ENCODE assay signal across 21 mouse cellular contexts in genomic region chr11:17665624-17666552, GRCm38 (mm10).
DNase-seq lines count a peak whose midpoint lies in the region; ATAC-seq and TF ChIP-seq lines count a peak whose summit lies in the region.
"Had no signal": no experiment of that assay in that cellular context is flagged by ENCODE, and none has a peak within 500 bp of the region (broad histone marks: within the 10 kb centered on the region; RNA-seq: fewer than 3 reads in every experiment).

No protein-coding gene starts in this region.

- peaks cover 15% of the 10 kb centered on the region for H3K27me3 ChIP-seq in limb, embryonic 13.5 days
- peaks cover 5% of the 10 kb centered on the region; the same call in 1 of the 2 replicates for H3K27me3 ChIP-seq in limb, embryonic 10.5 days (ENCODE audit: low read depth, poor library complexity, severe bottlenecking)
- H3K27me3 ChIP-seq in MEL (ENCODE audit: control insufficient read depth in 1 of 2, insufficient read depth in 2 of 2, low read length in 2 of 2) = no peaks in the 10 kb centered on the region
- H3K27me3 ChIP-seq in embryonic facial prominence, embryonic 14.5 days (replicated peaks; ENCODE audit: control insufficient read depth, insufficient read depth, low read length) = no peaks in the 10 kb centered on the region
- H3K27me3 ChIP-seq in limb, embryonic 15.5 days = no peaks in the 10 kb centered on the region
- H3K27me3 ChIP-seq: heart, embryonic 15.5 days; hindbrain, embryonic 13.5 days; liver, embryonic 13.5 days; neural tube, embryonic 15.5 days had no signal

- no peak for TF ChIP-seq POLR2A in MEL (IDR thresholded peaks at IDR 0.05; ENCODE audit: control insufficient read depth in 1 of 2, insufficient read depth in 1 of 2, low read depth in 1 of 2, low read length in 2 of 2, poor library complexity in 1 of 2)

- WGBS in limb, embryonic 13.5 days = 52% methylated on average over 11 of the region's 11 CpGs
- 89% methylated on average over 11 of the region's 11 CpGs for WGBS in limb, embryonic 10.5 days
- WGBS in embryonic facial prominence, embryonic 14.5 days = 39% methylated on average over 11 of the region's 11 CpGs
- WGBS in limb, embryonic 15.5 days = 39% methylated on average over 11 of the region's 11 CpGs

- no peaks in the 10 kb centered on the region for H3K9me3 ChIP-seq in limb, embryonic 13.5 days
- no peaks in the 10 kb centered on the region for H3K9me3 ChIP-seq in limb, embryonic 10.5 days (replicated peaks)
- H3K9me3 ChIP-seq in MEL (replicated peaks; ENCODE audit: insufficient read depth, low read length) = no peaks in the 10 kb centered on the region
- no peaks in the 10 kb centered on the region for H3K9me3 ChIP-seq in embryonic facial prominence, embryonic 14.5 days (ENCODE audit: control insufficient read depth, low read length)
- no peaks in the 10 kb centered on the region for H3K9me3 ChIP-seq in limb, embryonic 15.5 days
- H3K9me3 ChIP-seq: heart, embryonic 15.5 days; hindbrain, embryonic 13.5 days; liver, embryonic 13.5 days; neural tube, embryonic 15.5 days had no signal

- H3K36me3 ChIP-seq in limb, embryonic 13.5 days = no peaks in the 10 kb centered on the region
- H3K36me3 ChIP-seq in limb, embryonic 10.5 days = no peaks in the 10 kb centered on the region
- H3K36me3 ChIP-seq in MEL (ENCODE audit: control insufficient read depth in 1 of 2, insufficient read depth in 2 of 2, low read length in 2 of 2) = peaks cover 0 to 9% of the 10 kb centered on the region in 2 experiments; a peak in 2 of 4 replicates
- H3K36me3 ChIP-seq in embryonic facial prominence, embryonic 14.5 days (ENCODE audit: control insufficient read depth, insufficient read depth, low read length) = no peaks in the 10 kb centered on the region
- H3K36me3 ChIP-seq in limb, embryonic 15.5 days = no peaks in the 10 kb centered on the region
- H3K36me3 ChIP-seq: heart, embryonic 15.5 days; hindbrain, embryonic 13.5 days; liver, embryonic 13.5 days; neural tube, embryonic 15.5 days had no signal

- 0 out of 2 replicates have a peak, but pooled peaks cover 1% of the 10 kb centered on the region for H3K79me2 ChIP-seq in MEL (ENCODE audit: control insufficient read depth, insufficient read depth, low read length, poor library complexity)

- no peak overlapping the region for H3K27ac ChIP-seq in limb, embryonic 13.5 days
- no peak overlapping the region for H3K27ac ChIP-seq in limb, embryonic 10.5 days
- no peak overlapping the region for H3K27ac ChIP-seq in MEL (ENCODE audit: control insufficient read depth, low read depth, low read length)
- H3K27ac ChIP-seq in embryonic facial prominence, embryonic 14.5 days (replicated peaks; ENCODE audit: low read depth, low read length) = no peak overlapping the region
- H3K27ac ChIP-seq in limb, embryonic 15.5 days = peak overlapping the region; percentile 13; the same call in 1 of the 2 replicates
- H3K27ac ChIP-seq: gastrocnemius, adult 2 months; heart, embryonic 15.5 days; hindbrain, embryonic 13.5 days; liver, embryonic 13.5 days; neural tube, embryonic 15.5 days had no signal

- no peak for TF ChIP-seq RAD21 in MEL (IDR thresholded peaks at IDR 0.05; ENCODE audit: low read depth, low read length)

- no peak for TF ChIP-seq CTCF in MEL (IDR thresholded peaks at IDR 0.05 in 2 of 3, conservative IDR thresholded peaks at IDR 0.05 in 1 of 3; ENCODE audit: control insufficient read depth in 1 of 3, insufficient read depth in 1 of 3, low read depth in 2 of 3, low read length in 3 of 3, poor library complexity in 1 of 3, severe bottlenecking in 1 of 3)

- H3K9ac ChIP-seq in limb, embryonic 13.5 days = no peak overlapping the region
- no peak overlapping the region for H3K9ac ChIP-seq in MEL (ENCODE audit: control insufficient read depth, low read depth, low read length, poor library complexity, severe bottlenecking)
- no peak overlapping the region for H3K9ac ChIP-seq in embryonic facial prominence, embryonic 14.5 days (ENCODE audit: low read depth, low read length)
- no peak overlapping the region for H3K9ac ChIP-seq in limb, embryonic 15.5 days
- H3K9ac ChIP-seq: heart, embryonic 15.5 days; hindbrain, embryonic 13.5 days; liver, embryonic 13.5 days; neural tube, embryonic 15.5 days had no signal

- H3K4me3 ChIP-seq in limb, embryonic 13.5 days = no peak overlapping the region
- H3K4me3 ChIP-seq in limb, embryonic 10.5 days = no peak overlapping the region
- no peak overlapping the region for H3K4me3 ChIP-seq in MEL (ENCODE audit: control insufficient read depth in 1 of 2, insufficient read depth in 1 of 2, low read depth in 2 of 2, low read length in 2 of 2)
- H3K4me3 ChIP-seq in embryonic facial prominence, embryonic 14.5 days (ENCODE audit: low read depth, low read length) = no peak overlapping the region
- H3K4me3 ChIP-seq in limb, embryonic 15.5 days = no peak overlapping the region
- H3K4me3 ChIP-seq: erythroblast, embryonic 14.5 days; gastrocnemius, adult 2 months; heart, embryonic 15.5 days; hindbrain, embryonic 13.5 days; liver, embryonic 13.5 days; neural tube, embryonic 15.5 days had no signal

- TF ChIP-seq EP300 in MEL (IDR thresholded peaks at IDR 0.05; ENCODE audit: low read depth in 1 of 2, low read length in 2 of 2) = no peak

- peaks cover 21% of the 10 kb centered on the region for H3K4me1 ChIP-seq in limb, embryonic 13.5 days
- H3K4me1 ChIP-seq in limb, embryonic 10.5 days = no peaks in the 10 kb centered on the region
- H3K4me1 ChIP-seq in MEL (ENCODE audit: control insufficient read depth in 1 of 2, insufficient read depth in 2 of 2, low read length in 2 of 2) = no peaks in the 10 kb centered on the region
- 0 out of 2 replicates have a peak, but pooled peaks cover 7% of the 10 kb centered on the region for H3K4me1 ChIP-seq in embryonic facial prominence, embryonic 14.5 days (ENCODE audit: control insufficient read depth, insufficient read depth, low read length)
- peaks cover 6% of the 10 kb centered on the region for H3K4me1 ChIP-seq in limb, embryonic 15.5 days
- H3K4me1 ChIP-seq: hindbrain, embryonic 13.5 days; liver, embryonic 13.5 days; neural tube, embryonic 15.5 days had no signal

- no peak overlapping the region for H3K4me2 ChIP-seq in limb, embryonic 13.5 days (replicated peaks)
- no peak overlapping the region for H3K4me2 ChIP-seq in embryonic facial prominence, embryonic 14.5 days (ENCODE audit: low read depth, low read length)
- no peak overlapping the region for H3K4me2 ChIP-seq in limb, embryonic 15.5 days
- H3K4me2 ChIP-seq: heart, embryonic 15.5 days; hindbrain, embryonic 13.5 days; liver, embryonic 13.5 days; midbrain, embryonic 11.5 days; neural tube, embryonic 15.5 days had no signal

- ATAC-seq in limb, embryonic 13.5 days (ENCODE audit: low FRiP score, low read depth) = peak; percentile 38; the same call in 1 of the 2 replicates
- peak; percentile 63; the same call in 1 of the 2 replicates for ATAC-seq in embryonic facial prominence, embryonic 14.5 days (ENCODE audit: low read depth)
- no peak for ATAC-seq in limb, embryonic 15.5 days (ENCODE audit: insufficient number of reproducible peaks, low FRiP score, low TSS enrichment, low read depth)

- DNase-seq in limb, embryonic 10.5 days (ENCODE audit: low spot score) = no peak
- no peak for DNase-seq in MEL (ENCODE audit: low read depth, low spot score)
- peak; percentile 89 for DNase-seq in embryonic facial prominence, embryonic 14.5 days (ENCODE audit: low spot score)
- DNase-seq in ovary, postnatal 10 days (ENCODE audit: low spot score) = no peak
- no peak for DNase-seq in testis, postnatal 14 days (ENCODE audit: low spot score)
- DNase-seq: adrenal gland, postnatal 25 days; cerebellum, adult 9-10 months; gastrocnemius, adult 2 months; heart, postnatal 36 days; kidney, adult 11 months; left cerebral cortex, postnatal 4 days; liver, embryonic 13.5 days; lung, adult 2 months; thymus, postnatal 14 days had no signal

TF ChIP-seq in MEL, 35 proteins besides CTCF, POLR2A, EP300 and RAD21:
- TF ChIP-seq POLR2AphosphoS2 (IDR thresholded peaks at IDR 0.05; ENCODE audit: low read length) (0 out of 2 replicates have a peak, but pooled peaks have one; percentile 16), MAFK (IDR thresholded peaks at IDR 0.05; ENCODE audit: borderline replicate concordance, low read depth, low read length) (no peak)
